Mouse (Mus musculus) stomach, embryonic 16.5 days (tissue): ENCODE measurements around the gene Svip. TPM values are rescaled to one million over a fixed set of nuclear protein-coding genes. Genes with fewer than 3 reads are reported as not detected.

Experiments used
- ATAC-seq: fragments of 200-750 bp; cut with Nextera tagmentation; 2 replicates; pipeline ENCODE4 v1.8.0; 2017; ENCODE audit warnings: moderate number of reproducible peaks, moderate TSS enrichment; ENCODE audit not compliant: insufficient read depth, low FRiP score
- H3K27ac ChIP-seq: fragments of 300-500 bp; sonication (generic); 2 replicates; pipeline ENCODE4 v1.5.1; 2014; ENCODE audit warnings: low read length
- H3K27me3 ChIP-seq: fragments of 300-500 bp; sonication (generic); 2 replicates; pipeline ENCODE4 v1.6.1; 2014; ENCODE audit warnings: low read length, control low read depth, mixed read lengths; ENCODE audit not compliant: control insufficient read depth, insufficient read depth
- H3K36me3 ChIP-seq: fragments of 300-500 bp; sonication (generic); 2 replicates; pipeline ENCODE4 v1.6.1; 2014; ENCODE audit warnings: low read length; ENCODE audit not compliant: control insufficient read depth, insufficient read depth
- H3K4me1 ChIP-seq: fragments of 300-500 bp; sonication (generic); 2 replicates; pipeline ENCODE4 v1.6.1; 2014; ENCODE audit warnings: low read length, control low read depth, mixed read lengths; ENCODE audit not compliant: control insufficient read depth, insufficient read depth
- H3K4me2 ChIP-seq: fragments of 300-500 bp; sonication (generic); 2 replicates; pipeline ENCODE4 v1.6.1; 2014; ENCODE audit warnings: low read depth, low read length, mixed read lengths
- H3K4me3 ChIP-seq: fragments of 300-500 bp; sonication (generic); replicated peaks from 2 replicates; pipeline ENCODE4 v1.5.1; 2014; ENCODE audit warnings: mild to moderate bottlenecking, low read length
- H3K9ac ChIP-seq: fragments of 300-500 bp; sonication (generic); 2 replicates; pipeline ENCODE4 v1.6.1; 2014; ENCODE audit warnings: low read length
- H3K9me3 ChIP-seq: fragments of 300-500 bp; sonication (generic); replicated peaks from 2 replicates; pipeline ENCODE4 v1.6.1; 2016; ENCODE audit warnings: low read length, control low read depth; ENCODE audit not compliant: control insufficient read depth
- WGBS: fragments of 180-500 bp; shearing (Covaris S2); extraction: QIAGEN DNeasy Blood & Tissue Kit; methylation state at CpG from one replicate; pipeline ENCODE4 v1.1.7; 2014; 5-methylcytosine and 5-hydroxymethylcytosine counted together
- polyA plus RNA-seq: library from polyadenylated mRNA; unstranded; fragments of >200 nt; fragmentation: Nextera tagmentation; extraction: Ambion mirVana; gene quantifications from 2 replicates; pipeline ENCODE4 v1.2.1, GENCODE M21; 2015

Svip gene
- 18.2 and 19.1 TPM in 2 replicates for polyA plus RNA-seq

DNA sequence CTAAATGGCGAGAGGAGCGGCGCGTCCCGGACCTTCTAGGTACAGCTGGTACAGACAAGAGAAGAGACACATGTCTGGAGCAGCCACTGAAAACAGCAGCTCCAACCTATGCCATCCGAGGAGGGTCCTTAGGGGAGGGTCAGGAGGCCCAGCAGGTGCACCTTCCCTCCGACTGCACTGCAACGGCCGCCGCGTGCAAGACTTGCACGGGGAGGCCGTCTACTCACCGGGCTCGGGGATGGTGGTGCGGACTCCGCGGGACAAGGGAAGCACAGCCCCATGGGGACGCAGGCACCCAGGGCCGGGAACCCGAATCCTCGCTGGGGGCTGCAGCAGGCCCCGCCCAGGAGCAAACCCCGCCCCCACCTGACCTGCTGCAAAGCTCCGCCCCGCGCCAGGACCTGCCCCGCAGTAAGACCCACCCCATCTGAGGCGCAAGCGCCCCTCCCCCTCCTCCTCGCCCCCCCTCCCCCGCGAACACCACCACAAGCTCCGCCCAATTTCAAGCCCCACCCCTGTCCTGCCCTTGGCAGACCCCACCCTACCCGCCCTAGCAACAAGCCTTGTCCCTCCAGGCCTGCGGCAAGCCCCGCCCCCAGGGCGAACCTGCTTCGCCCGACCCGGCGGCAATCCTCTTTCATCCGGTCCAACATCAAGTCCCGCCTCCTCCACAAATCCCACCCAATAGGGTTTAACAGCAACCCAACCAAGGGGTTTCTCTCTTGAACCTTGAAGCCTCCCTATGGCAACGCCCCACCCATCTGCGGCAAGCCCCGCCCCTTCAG, at the start of gene Svip:
Svip (minus strand) TSS at position 508 of the 785 bp plus-strand sequence.
- no peaks in the 10 kb centered on the region for H3K4me1 ChIP-seq
- no peaks in the 10 kb centered on the region for H3K36me3 ChIP-seq
- peak; percentile 97 for ATAC-seq
- H3K27me3 ChIP-seq, result no peaks in the 10 kb centered on the region
- H3K4me2 ChIP-seq, result peak within 1 kb of the TSS; percentile 61
- peak within 1 kb of the TSS; percentile 73 for H3K4me3 ChIP-seq
- H3K9me3 ChIP-seq, result no peaks in the 10 kb centered on the region
- peak within 1 kb of the TSS; percentile 74 for H3K9ac ChIP-seq
- H3K27ac ChIP-seq, result peak within 1 kb of the TSS; percentile 77
- 1% methylated on average over 39 of the region's 47 CpGs for WGBS

DNA sequence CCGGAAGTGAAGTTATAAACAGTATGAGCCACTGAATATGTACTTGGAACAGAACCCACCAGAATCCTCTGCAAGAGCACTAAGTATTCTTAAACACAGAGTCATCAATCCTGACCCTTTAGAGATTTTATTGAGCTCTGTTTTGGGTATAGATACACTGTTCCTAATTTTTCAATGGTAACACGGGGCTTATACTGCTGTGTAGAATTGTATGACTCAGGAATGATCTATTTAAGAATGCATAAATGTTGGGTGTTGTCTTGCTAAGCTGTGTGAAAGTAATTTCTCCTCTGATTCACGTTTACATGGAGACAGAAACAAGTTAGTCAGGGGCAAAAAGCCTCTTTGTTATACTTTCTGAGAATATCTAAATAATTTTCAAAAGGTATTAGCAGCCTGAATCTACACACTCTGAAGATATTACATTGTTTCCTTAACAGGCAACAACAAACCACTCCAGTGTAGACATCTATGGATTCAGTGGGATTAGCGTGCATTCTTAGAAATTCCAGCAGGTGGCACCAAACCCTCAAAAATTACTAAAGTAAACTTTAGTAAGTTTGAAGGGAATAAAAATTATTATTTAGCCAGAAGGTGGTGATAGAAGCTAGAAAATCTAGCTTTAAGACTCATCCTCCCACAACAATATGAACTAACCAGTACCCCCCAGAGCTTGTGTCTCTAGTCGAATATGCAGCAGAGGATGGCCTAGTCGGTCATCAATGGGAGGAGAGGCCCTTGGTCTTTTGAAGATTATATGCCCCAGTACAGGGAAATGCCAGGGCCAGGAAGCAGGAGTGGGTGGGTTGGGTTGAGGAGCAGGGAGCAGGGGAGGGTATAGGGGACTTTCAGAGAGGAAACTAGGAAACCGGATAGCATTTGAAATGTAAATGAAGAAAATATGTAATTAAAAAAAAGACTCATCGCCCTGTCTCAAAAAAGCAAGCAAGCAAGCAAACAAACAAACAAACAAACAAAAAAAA, 32.1 kb upstream of the Svip start:
- ATAC-seq, result no peak
- Histone ChIP-seq H3K9ac (no peak overlapping the region), H3K4me3 (no peak overlapping the region), H3K27me3 (no peaks in the 10 kb centered on the region), H3K4me2 (no peak overlapping the region), H3K36me3 (no peaks in the 10 kb centered on the region), H3K4me1 (no peaks in the 10 kb centered on the region), H3K9me3 (no peaks in the 10 kb centered on the region), H3K27ac (no peak overlapping the region)
- 40% methylated on average over 8 of the region's 8 CpGs for WGBS

DNA sequence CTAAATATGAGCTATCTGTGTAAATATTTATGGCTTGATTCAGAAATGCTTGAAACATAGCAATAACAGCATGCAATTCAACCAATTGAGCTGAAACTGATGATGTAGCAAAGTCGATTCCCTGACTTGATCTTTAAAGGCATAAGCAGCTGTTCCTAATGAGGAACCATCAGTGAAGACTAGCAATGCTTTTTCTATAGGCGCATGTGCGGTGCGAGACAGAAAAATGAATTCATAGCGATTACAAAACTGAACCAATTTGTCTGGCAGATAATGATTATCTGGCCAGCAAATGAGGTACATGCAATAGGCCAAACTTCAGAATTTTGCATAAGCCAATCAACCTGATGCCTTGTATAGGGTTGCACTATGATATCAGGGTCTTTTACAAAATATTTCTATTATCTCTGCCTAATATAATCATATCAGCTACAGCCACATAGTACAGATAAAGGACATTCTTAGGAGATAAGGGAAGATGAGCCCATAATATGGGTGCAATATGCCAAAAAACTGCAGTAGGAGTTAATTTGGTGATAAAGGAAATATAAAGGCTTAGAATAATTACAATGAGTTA, 18.3 kb upstream of the Svip start:
- WGBS, result 84% methylated on average over 5 of the region's 5 CpGs
- Histone ChIP-seq H3K9ac (no peak overlapping the region), H3K36me3 (no peaks in the 10 kb centered on the region), H3K27me3 (no peaks in the 10 kb centered on the region), H3K4me3 (no peak overlapping the region), H3K4me1 (no peaks in the 10 kb centered on the region), H3K4me2 (no peak overlapping the region), H3K27ac (no peak overlapping the region), H3K9me3 (no peaks in the 10 kb centered on the region)
- no peak for ATAC-seq

DNA sequence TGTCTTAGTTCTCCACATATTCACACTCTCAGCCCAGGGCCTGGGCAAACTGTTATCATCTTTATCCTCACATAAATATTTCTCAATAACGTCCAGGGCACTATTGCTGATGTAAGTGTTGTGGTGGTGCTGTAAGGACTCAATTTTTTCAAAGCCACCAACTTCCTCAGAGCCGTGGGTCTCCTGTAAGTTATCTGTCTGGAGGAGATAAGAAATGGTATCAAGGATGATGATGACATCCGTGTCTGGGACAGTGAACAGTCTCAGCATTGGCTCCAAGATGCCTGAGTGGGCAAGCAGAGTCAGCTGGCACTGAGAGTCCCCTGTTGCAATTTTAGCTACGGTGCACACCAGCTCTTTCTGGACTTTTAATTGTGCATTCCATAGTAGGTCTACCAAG, 16.2 kb upstream of the Svip start:
- Histone ChIP-seq H3K9me3 (no peaks in the 10 kb centered on the region), H3K4me3 (no peak overlapping the region), H3K4me1 (no peaks in the 10 kb centered on the region), H3K36me3 (no peaks in the 10 kb centered on the region), H3K4me2 (no peak overlapping the region), H3K27ac (no peak overlapping the region), H3K27me3 (no peaks in the 10 kb centered on the region), H3K9ac (no peak overlapping the region)
- WGBS, result 81% methylated on average over 4 of the region's 4 CpGs
- ATAC-seq, result no peak

DNA sequence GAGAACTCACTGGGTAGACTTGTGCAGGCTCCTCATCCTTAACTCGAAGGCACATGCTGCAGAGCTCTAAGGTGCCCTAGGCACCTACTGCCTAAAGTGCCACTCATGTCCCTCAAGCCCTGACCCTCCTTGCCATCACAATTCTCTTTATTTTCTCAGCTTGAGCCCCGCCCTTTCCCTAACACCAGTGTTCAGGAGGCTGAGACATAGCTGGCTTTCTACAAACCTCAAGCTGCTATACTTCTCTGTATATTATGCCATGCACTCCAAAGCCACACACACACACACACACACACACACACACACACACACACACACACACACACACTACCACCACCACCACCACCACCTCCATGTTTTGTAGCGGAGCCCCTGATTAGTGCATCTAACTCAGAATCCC, 9.8 kb upstream of the Svip start, which contains the start of gene 1700015G11Rik:
1700015G11Rik (minus strand) TSS at position 101 of the 400 bp plus-strand sequence.
- WGBS, result 83% methylated on average over 3 of the region's 3 CpGs
- no peak for ATAC-seq
- no peak within 1 kb of the TSS for H3K27ac ChIP-seq

DNA sequence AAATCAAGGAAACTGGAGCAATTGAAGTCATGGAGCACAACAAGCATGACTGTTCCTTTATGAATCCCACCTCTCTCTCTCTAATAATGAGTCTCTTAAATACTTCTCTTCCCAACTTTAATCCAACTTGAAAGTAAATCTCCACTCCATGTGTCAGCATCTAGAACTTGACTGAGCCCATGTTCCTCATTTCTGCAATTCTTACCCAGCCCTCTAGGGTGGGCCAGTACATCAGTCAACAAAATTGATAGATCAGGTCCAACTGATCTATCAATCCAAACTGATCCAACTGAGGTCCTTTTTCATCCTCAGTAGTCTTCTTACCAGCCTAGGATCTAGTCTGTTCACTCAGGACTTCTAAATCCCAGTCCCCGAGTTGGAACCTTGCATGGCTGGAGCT, 9.4 kb upstream of the Svip start:
- 81% methylated on average over 1 of the region's 1 CpGs for WGBS
- no peaks in the 10 kb centered on the region for H3K9me3 ChIP-seq
- no peak overlapping the region for H3K4me2 ChIP-seq
- no peak overlapping the region for H3K9ac ChIP-seq
- no peak for ATAC-seq
- no peaks in the 10 kb centered on the region for H3K36me3 ChIP-seq
- no peak overlapping the region for H3K4me3 ChIP-seq
- no peaks in the 10 kb centered on the region for H3K27me3 ChIP-seq
- no peaks in the 10 kb centered on the region for H3K4me1 ChIP-seq
- H3K27ac ChIP-seq, result no peak overlapping the region

More for the DNA sequence above, 9.8 kb upstream of the Svip start, which contains the start of gene 1700015G11Rik:
- Histone ChIP-seq H3K27me3 (no peaks in the 10 kb centered on the region), H3K9me3 (no peaks in the 10 kb centered on the region), H3K36me3 (no peaks in the 10 kb centered on the region), H3K4me3 (no peak within 1 kb of the TSS), H3K4me2 (no peak within 1 kb of the TSS), H3K4me1 (no peaks in the 10 kb centered on the region), H3K9ac (no peak within 1 kb of the TSS)

DNA sequence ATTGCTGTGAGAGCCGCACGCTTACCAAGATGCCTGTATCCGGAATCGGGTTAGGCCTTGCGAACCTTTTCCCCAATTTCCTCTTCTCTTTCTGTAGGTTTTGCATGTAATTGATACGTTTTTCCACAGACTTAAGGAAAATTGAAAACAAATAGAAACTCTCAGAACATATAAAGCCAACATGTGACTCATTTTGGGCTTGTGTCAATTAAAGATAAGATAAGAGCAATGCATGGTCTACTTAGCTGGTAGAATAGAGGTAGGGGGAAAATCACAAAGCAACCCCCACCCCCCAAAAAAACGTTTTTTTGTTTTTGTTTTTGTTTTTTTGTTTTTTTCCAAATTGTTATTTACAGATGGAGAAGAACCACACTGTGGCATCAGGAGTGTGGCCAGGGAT, 7.6 kb upstream of the Svip start:
- no peak overlapping the region for H3K4me2 ChIP-seq
- no peaks in the 10 kb centered on the region for H3K4me1 ChIP-seq
- H3K27me3 ChIP-seq, result no peaks in the 10 kb centered on the region
- no peak overlapping the region for H3K27ac ChIP-seq
- no peaks in the 10 kb centered on the region for H3K36me3 ChIP-seq
- 74% methylated on average over 7 of the region's 7 CpGs for WGBS
- no peaks in the 10 kb centered on the region for H3K9me3 ChIP-seq
- H3K4me3 ChIP-seq, result no peak overlapping the region
- ATAC-seq, result no peak
- no peak overlapping the region for H3K9ac ChIP-seq

DNA sequence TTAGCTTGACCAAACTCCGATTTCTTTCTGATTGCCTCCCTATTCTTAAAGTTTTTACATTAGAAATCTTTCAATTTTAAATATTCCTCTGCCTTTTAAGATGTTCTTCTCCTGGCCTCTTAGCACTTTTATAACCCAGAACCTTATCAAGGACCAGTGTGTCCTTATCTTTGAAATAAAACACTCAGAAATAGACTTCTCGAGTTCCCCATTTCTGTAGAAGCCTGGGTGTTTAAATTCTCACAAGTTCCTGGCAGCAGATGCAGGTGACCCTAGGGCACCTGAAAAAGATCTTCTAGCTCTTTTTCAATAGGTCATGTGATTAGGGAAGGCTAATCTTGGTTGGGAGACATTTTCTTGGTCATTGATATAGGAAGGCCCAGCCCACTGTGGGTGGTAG, 1.3 kb upstream of the Svip start:
- WGBS, result 69% methylated on average over 2 of the region's 2 CpGs
- H3K4me1 ChIP-seq, result no peaks in the 10 kb centered on the region
- H3K27ac ChIP-seq, result no peak overlapping the region
- no peaks in the 10 kb centered on the region for H3K36me3 ChIP-seq
- H3K9ac ChIP-seq, result no peak overlapping the region
- no peak overlapping the region for H3K4me2 ChIP-seq
- H3K27me3 ChIP-seq, result no peaks in the 10 kb centered on the region
- no peak overlapping the region for H3K4me3 ChIP-seq
- ATAC-seq, result no peak
- H3K9me3 ChIP-seq, result no peaks in the 10 kb centered on the region

DNA sequence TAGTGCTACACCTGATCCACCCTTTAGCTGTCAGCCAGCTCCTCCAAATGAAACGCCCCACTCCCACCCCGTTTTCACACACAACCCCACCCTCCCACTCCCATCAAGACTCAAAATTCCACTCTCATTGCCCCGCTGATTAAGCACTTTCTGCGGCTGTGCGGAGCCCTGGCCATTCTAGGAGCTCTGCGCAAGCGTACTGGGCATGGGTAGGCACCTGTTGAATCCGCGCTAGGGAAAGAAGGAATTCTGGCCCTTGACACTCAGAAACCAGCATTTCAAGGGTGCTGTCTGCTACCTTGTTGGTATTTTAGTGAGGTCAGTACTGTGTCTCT, 445 bp upstream of the Svip start:
- peak overlapping the region; percentile 61 for H3K4me2 ChIP-seq
- no peak for ATAC-seq
- no peaks in the 10 kb centered on the region for H3K4me1 ChIP-seq
- peak overlapping the region; percentile 51 for H3K9ac ChIP-seq
- 0% methylated on average over 9 of the region's 9 CpGs for WGBS
- H3K27me3 ChIP-seq, result no peaks in the 10 kb centered on the region
- H3K4me3 ChIP-seq, result peak overlapping the region; percentile 73
- peak overlapping the region; percentile 69 for H3K27ac ChIP-seq
- H3K9me3 ChIP-seq, result no peaks in the 10 kb centered on the region
- no peaks in the 10 kb centered on the region for H3K36me3 ChIP-seq
